Mouse (Mus musculus) cerebellum, adult 2 months (tissue): ENCODE results near the gene Notch1.

Experiments used
- CTCF ChIP-seq: fragments of 200-500 bp; IDR thresholded peaks from 2 replicates; pipeline ENCODE4 v1.5.1; 2011; ENCODE audit warnings: low read depth, mild to moderate bottlenecking, control low read depth, low read length, moderate library complexity, borderline replicate concordance; ENCODE audit not compliant: insufficient read depth
- POLR2A ChIP-seq: fragments of 200-500 bp; IDR thresholded peaks from 2 replicates; pipeline ENCODE4 v1.6.1; 2011; ENCODE audit warnings: low read length, control low read depth, borderline replicate concordance; ENCODE audit not compliant: insufficient read depth

DNA sequence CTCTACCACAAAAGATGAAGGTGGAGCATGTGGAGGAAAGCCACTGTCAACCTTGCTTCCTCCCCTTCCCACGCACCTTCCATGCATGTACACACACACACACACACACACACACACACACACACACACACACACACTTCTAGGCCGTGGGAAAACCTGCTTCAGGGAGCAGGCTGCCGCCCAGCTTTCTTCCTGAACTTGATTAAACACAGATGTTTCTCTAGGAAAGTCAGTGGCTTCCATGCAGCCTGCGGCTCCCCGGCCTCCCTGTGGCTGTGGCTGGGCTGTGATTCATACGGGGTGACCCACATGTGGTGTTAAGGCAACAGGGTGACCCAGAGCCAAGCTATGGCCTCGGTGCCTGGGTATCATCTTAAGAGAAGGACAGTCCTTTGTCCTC, 22.1 kb downstream of the Notch1 start:
- TF ChIP-seq POLR2A = no peak
- no peak for TF ChIP-seq CTCF
